Mouse (Mus musculus): ENCODE measurements around the gene Traf7. TPM values are rescaled to one million over a fixed set of nuclear protein-coding genes. Genes with fewer than 3 reads are reported as not detected.

Traf7 gene
- polyA plus RNA-seq, 1 experiment = 142 TPM

- Histone ChIP-seq H3K36me3 (ENCODE audit: control insufficient read depth, insufficient read depth) (peaks cover 24% of the 10 kb centered on the region), H3K79me3 (ENCODE audit: low read depth) (no peaks in the 10 kb centered on the region)
These were observed 22.3 kb downstream of the Traf7 start for GRCm38 (mm10) chr17:24505286-24505955.

GRCm38 (mm10) chr17:24504085-24504484, 23.7 kb downstream of the Traf7 start:
- Histone ChIP-seq H3K79me2 (ENCODE audit: control insufficient read depth, insufficient read depth) (no peaks in the 10 kb centered on the region), H3K79me3 (ENCODE audit: low read depth) (no peaks in the 10 kb centered on the region), H3ac (ENCODE audit: control insufficient read depth, insufficient read length, low read depth) (no peak overlapping the region), H3K36me3 (ENCODE audit: control insufficient read depth, insufficient read depth) (peaks cover 12% of the 10 kb centered on the region), H3K4me3 (ENCODE audit: insufficient read depth, poor library complexity, severe bottlenecking) (no peak overlapping the region), H3K27me3 (ENCODE audit: control insufficient read depth, insufficient read depth, insufficient read length) (peaks cover 21% of the 10 kb centered on the region)
- TF ChIP-seq FOSL1 (IDR thresholded peaks at IDR 0.05; ENCODE audit: insufficient read depth, low read length, poor library complexity, severe bottlenecking) = no peak
- no peak for TF ChIP-seq CEBPB (IDR thresholded peaks at IDR 0.05; ENCODE audit: low read depth)
- TF ChIP-seq MYOD1 (IDR thresholded peaks at IDR 0.05; ENCODE audit: control insufficient read depth, insufficient read length, low read depth) = no peak
- no peak for TF ChIP-seq MAX (IDR thresholded peaks at IDR 0.05)
- no peak for TF ChIP-seq USF1 (IDR thresholded peaks at IDR 0.05; ENCODE audit: low read depth)
- TF ChIP-seq CTCF (IDR thresholded peaks at IDR 0.05; ENCODE audit: control insufficient read depth, insufficient read depth, insufficient read length) = no peak

More at GRCm38 (mm10) chr17:24505286-24505955, 22.3 kb downstream of the Traf7 start:
- H3K4me3 ChIP-seq (ENCODE audit: insufficient read depth, poor library complexity, severe bottlenecking) = no peak overlapping the region
- no peaks in the 10 kb centered on the region for H3K79me2 ChIP-seq (ENCODE audit: control insufficient read depth, insufficient read depth)
- peaks cover 8% of the 10 kb centered on the region for H3K27me3 ChIP-seq (ENCODE audit: control insufficient read depth, insufficient read depth, insufficient read length)
- H3ac ChIP-seq (ENCODE audit: control insufficient read depth, insufficient read length, low read depth) = no peak overlapping the region
- TF ChIP-seq MYOD1 (IDR thresholded peaks at IDR 0.05; ENCODE audit: control insufficient read depth, insufficient read length, low read depth) (no peak), FOSL1 (IDR thresholded peaks at IDR 0.05; ENCODE audit: insufficient read depth, low read length, poor library complexity, severe bottlenecking) (no peak), MYOG (IDR thresholded peaks at IDR 0.05; ENCODE audit: control insufficient read depth, extremely low read depth, insufficient read length) (no peak), CTCF (IDR thresholded peaks at IDR 0.05; ENCODE audit: control insufficient read depth, insufficient read depth, insufficient read length) (no peak), USF1 (IDR thresholded peaks at IDR 0.05; ENCODE audit: low read depth) (no peak)

GRCm38 (mm10) chr17:24502208-24502607, 25.5 kb downstream of the Traf7 start:
- Histone ChIP-seq H3K36me3 (ENCODE audit: control insufficient read depth, insufficient read depth) (no peaks in the 10 kb centered on the region), H3K27me3 (ENCODE audit: control insufficient read depth, insufficient read depth, insufficient read length) (peaks cover 37% of the 10 kb centered on the region), H3ac (ENCODE audit: control insufficient read depth, insufficient read length, low read depth) (no peak overlapping the region), H3K79me2 (ENCODE audit: control insufficient read depth, insufficient read depth) (no peaks in the 10 kb centered on the region), H3K4me3 (ENCODE audit: insufficient read depth, poor library complexity, severe bottlenecking) (no peak overlapping the region), H3K79me3 (ENCODE audit: low read depth) (no peaks in the 10 kb centered on the region)
- TF ChIP-seq CEBPB (IDR thresholded peaks at IDR 0.05; ENCODE audit: low read depth) = no peak
- TF ChIP-seq MYOD1 (IDR thresholded peaks at IDR 0.05; ENCODE audit: control insufficient read depth, insufficient read length, low read depth) = no peak
- no peak for TF ChIP-seq MAX (IDR thresholded peaks at IDR 0.05)
- no peak for TF ChIP-seq USF1 (IDR thresholded peaks at IDR 0.05; ENCODE audit: low read depth)
- no peak for TF ChIP-seq CTCF (IDR thresholded peaks at IDR 0.05; ENCODE audit: control insufficient read depth, insufficient read depth, insufficient read length)
- TF ChIP-seq MYOG (IDR thresholded peaks at IDR 0.05; ENCODE audit: control insufficient read depth, extremely low read depth, insufficient read length) = no peak
- TF ChIP-seq FOSL1 (IDR thresholded peaks at IDR 0.05; ENCODE audit: insufficient read depth, low read length, poor library complexity, severe bottlenecking) = no peak

- no peaks in the 10 kb centered on the region for H3K36me3 ChIP-seq (ENCODE audit: control insufficient read depth, insufficient read depth)
- no peak overlapping the region for H3K4me3 ChIP-seq (ENCODE audit: insufficient read depth, poor library complexity, severe bottlenecking)
- H3K27me3 ChIP-seq (ENCODE audit: control insufficient read depth, insufficient read depth, insufficient read length) = peaks cover 44% of the 10 kb centered on the region
- H3K79me2 ChIP-seq (ENCODE audit: control insufficient read depth, insufficient read depth) = no peaks in the 10 kb centered on the region
- no peak for TF ChIP-seq MYOG (IDR thresholded peaks at IDR 0.05; ENCODE audit: control insufficient read depth, extremely low read depth, insufficient read length)
- no peak for TF ChIP-seq MYOD1 (IDR thresholded peaks at IDR 0.05; ENCODE audit: control insufficient read depth, insufficient read length, low read depth)
- TF ChIP-seq FOSL1 (IDR thresholded peaks at IDR 0.05; ENCODE audit: insufficient read depth, low read length, poor library complexity, severe bottlenecking) = no peak
- no peak for TF ChIP-seq USF1 (IDR thresholded peaks at IDR 0.05; ENCODE audit: low read depth)
- TF ChIP-seq CEBPB (IDR thresholded peaks at IDR 0.05; ENCODE audit: low read depth) = no peak
- no peak for TF ChIP-seq MAX (IDR thresholded peaks at IDR 0.05)
- no peak for TF ChIP-seq CTCF (IDR thresholded peaks at IDR 0.05; ENCODE audit: control insufficient read depth, insufficient read depth, insufficient read length)
- H3K79me3 ChIP-seq (ENCODE audit: low read depth) = no peaks in the 10 kb centered on the region
- no peak overlapping the region for H3ac ChIP-seq (ENCODE audit: control insufficient read depth, insufficient read length, low read depth)
These were observed 31.7 kb downstream of the Traf7 start for GRCm38 (mm10) chr17:24496026-24496425.

GRCm38 (mm10) chr17:24495443-24495842, 32.3 kb downstream of the Traf7 start:
- H3K79me2 ChIP-seq (ENCODE audit: control insufficient read depth, insufficient read depth) = no peaks in the 10 kb centered on the region
- no peak overlapping the region for H3K4me3 ChIP-seq (ENCODE audit: insufficient read depth, poor library complexity, severe bottlenecking)
- no peak overlapping the region for H3ac ChIP-seq (ENCODE audit: control insufficient read depth, insufficient read length, low read depth)
- no peaks in the 10 kb centered on the region for H3K79me3 ChIP-seq (ENCODE audit: low read depth)
- TF ChIP-seq MYOG (IDR thresholded peaks at IDR 0.05; ENCODE audit: control insufficient read depth, extremely low read depth, insufficient read length) = no peak
- no peak for TF ChIP-seq USF1 (IDR thresholded peaks at IDR 0.05; ENCODE audit: low read depth)
- no peak for TF ChIP-seq CEBPB (IDR thresholded peaks at IDR 0.05; ENCODE audit: low read depth)
- no peak for TF ChIP-seq FOSL1 (IDR thresholded peaks at IDR 0.05; ENCODE audit: insufficient read depth, low read length, poor library complexity, severe bottlenecking)
- no peak for TF ChIP-seq MYOD1 (IDR thresholded peaks at IDR 0.05; ENCODE audit: control insufficient read depth, insufficient read length, low read depth)
- no peak for TF ChIP-seq MAX (IDR thresholded peaks at IDR 0.05)
- TF ChIP-seq CTCF (IDR thresholded peaks at IDR 0.05; ENCODE audit: control insufficient read depth, insufficient read depth, insufficient read length) = no peak
- H3K36me3 ChIP-seq (ENCODE audit: control insufficient read depth, insufficient read depth) = no peaks in the 10 kb centered on the region
- H3K27me3 ChIP-seq (ENCODE audit: control insufficient read depth, insufficient read depth, insufficient read length) = peaks cover 39% of the 10 kb centered on the region

All from C2C12 (cell line).